Mouse (Mus musculus): Measurements from ENCODE around the gene Pi4kb. TPM values are rescaled to one million over a fixed set of nuclear protein-coding genes. Genes with fewer than 3 reads are reported as not detected.
"Not testable (repeated sequence)": the region's sequence is repeated elsewhere in the genome, so short reads cannot be mapped to it uniquely, and the experiment has no call there.

Pi4kb gene
- total RNA-seq, 2 experiments from 2014 or later = 20.2 to 23.8 TPM

- DNase-seq = peak; percentile 100
Measured at GRCm38 (mm10) chr3:95015337-95015872, 40.9 kb downstream of the Pi4kb start, which contains the start of gene Zfp687. Zfp687 (minus strand) TSS chr3:95015448.

GRCm38 (mm10) chr3:95015891-95016531 is 41.5 kb downstream of the Pi4kb start:
- DNase-seq = peak; percentile 92

- DNase-seq = no peak
Measured at GRCm38 (mm10) chr3:95016532-95017056, 42.1 kb downstream of the Pi4kb start.

- DNase-seq = no peak
Measured at GRCm38 (mm10) chr3:95018741-95019140, 44.2 kb downstream of the Pi4kb start.

- DNase-seq = not testable (repeated sequence)
Measured at GRCm38 (mm10) chr3:95020956-95021355, 46.4 kb downstream of the Pi4kb start.

GRCm38 (mm10) chr3:95024551-95024950 is 50.0 kb downstream of the Pi4kb start:
- no peak for DNase-seq

GRCm38 (mm10) chr3:95025202-95025601 is 50.7 kb downstream of the Pi4kb start:
- DNase-seq = no peak

- no peak for DNase-seq
Measured at GRCm38 (mm10) chr3:95027057-95027645, 52.6 kb downstream of the Pi4kb start.

- DNase-seq = peak; percentile 23
Measured at GRCm38 (mm10) chr3:95027701-95028100, 53.2 kb downstream of the Pi4kb start.

- no peak for DNase-seq
Measured at GRCm38 (mm10) chr3:95028603-95029002, 54.1 kb downstream of the Pi4kb start.

GRCm38 (mm10) chr3:95029291-95029827 is 54.8 kb downstream of the Pi4kb start:
- DNase-seq = not testable (repeated sequence)

GRCm38 (mm10) chr3:95029953-95030352 is 55.4 kb downstream of the Pi4kb start:
- no peak for DNase-seq

GRCm38 (mm10) chr3:95041625-95042024 is 67.1 kb downstream of the Pi4kb start:
- DNase-seq = no peak

- DNase-seq = peak; percentile 97
Measured at GRCm38 (mm10) chr3:95042166-95042837, 67.8 kb downstream of the Pi4kb start, which contains the start of gene Psmd4. Psmd4 (minus strand) TSS chr3:95042614.

- no peak for DNase-seq
Measured at GRCm38 (mm10) chr3:95042838-95043229, 68.3 kb downstream of the Pi4kb start.

- no peak for DNase-seq
Measured at GRCm38 (mm10) chr3:95043251-95043650, 68.7 kb downstream of the Pi4kb start.

GRCm38 (mm10) chr3:95046462-95047057 is 72.0 kb downstream of the Pi4kb start:
- DNase-seq = no peak

GRCm38 (mm10) chr3:95047914-95048313 is 73.4 kb downstream of the Pi4kb start:
- DNase-seq = no peak

- DNase-seq = no peak
Measured at GRCm38 (mm10) chr3:95052959-95053358, 78.4 kb downstream of the Pi4kb start.

- DNase-seq = no peak
Measured at GRCm38 (mm10) chr3:95053701-95054100, 79.2 kb downstream of the Pi4kb start.

GRCm38 (mm10) chr3:95054481-95055260 is 80.1 kb downstream of the Pi4kb start:
- DNase-seq = no peak
